Mouse (Mus musculus): ENCODE results near the gene Frmd4a.

DNA sequence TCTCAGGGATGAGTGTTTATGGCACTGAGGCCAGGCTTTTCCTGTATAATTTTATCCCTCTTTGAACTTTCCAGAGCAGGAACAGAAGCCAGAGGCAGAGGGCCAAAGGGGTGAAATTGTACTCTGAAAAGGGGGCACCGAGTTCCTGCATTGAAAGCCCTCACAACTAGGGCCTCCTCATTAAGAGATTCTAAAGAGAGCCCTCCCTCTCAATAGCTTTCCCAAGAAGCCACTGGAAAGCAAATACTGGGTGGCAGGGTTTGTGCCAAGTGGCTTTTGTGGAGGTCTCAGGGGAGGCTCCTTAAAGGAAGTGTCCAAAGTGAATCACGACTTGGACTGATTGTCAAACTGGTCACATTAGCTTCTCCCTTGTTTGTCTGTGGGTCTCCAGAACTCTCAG lies 43.2 kb downstream of the Frmd4a start:
- TF ChIP-seq GATA1 (IDR thresholded peaks at IDR 0.05; ENCODE audit: borderline replicate concordance, low read length) (no peak), FLI1 (IDR thresholded peaks at IDR 0.05; ENCODE audit: low read length) (no peak)
